Mouse (Mus musculus): ENCODE measurements around the gene Exoc3l. TPM values are rescaled to one million over a fixed set of nuclear protein-coding genes. Genes with fewer than 3 reads are reported as not detected.

Gene Exoc3l
- polyA plus RNA-seq, 1 experiment from 2014 or later: 10.5 TPM

DNA sequence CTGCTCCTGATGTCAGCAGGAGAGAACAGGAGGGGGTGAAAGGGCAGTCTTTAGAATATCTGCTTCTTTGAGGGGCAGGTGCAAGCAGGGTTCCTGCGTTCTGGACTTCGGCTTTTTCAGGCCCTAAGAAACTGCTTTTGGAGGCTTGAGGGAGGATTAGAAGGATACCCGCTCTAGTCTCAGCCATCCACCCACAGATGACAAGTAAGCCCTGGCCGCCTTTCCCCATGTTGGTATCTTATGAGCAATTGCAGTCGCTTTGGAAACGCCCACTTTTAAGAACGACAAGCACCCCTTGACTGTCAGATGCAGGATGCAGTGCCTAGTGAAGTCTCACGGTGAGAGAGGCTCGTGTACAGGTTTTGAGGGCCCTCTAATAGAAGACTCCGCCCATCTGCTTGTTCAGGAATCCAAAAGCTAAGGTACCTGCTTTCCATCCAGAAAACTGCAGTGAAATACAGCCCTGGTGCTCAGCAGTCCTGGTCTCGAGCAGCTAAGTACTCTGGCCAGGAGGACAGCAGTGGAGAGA is 22.8 kb upstream of the Exoc3l start:
- Histone ChIP-seq H3K4me1 (ENCODE audit: control insufficient read depth, insufficient read depth, low read length) (no peaks in the 10 kb centered on the region), H3K9ac (ENCODE audit: low read depth, low read length) (no peak overlapping the region), H3K27me3 (ENCODE audit: control insufficient read depth, insufficient read depth, low read depth, low read length) (no peaks in the 10 kb centered on the region), H3K4me2 (ENCODE audit: low read length) (no peak overlapping the region), H3K9me3 (replicated peaks; ENCODE audit: control insufficient read depth, low read length, poor library complexity, severe bottlenecking) (no peaks in the 10 kb centered on the region), H3K27ac (ENCODE audit: low read length) (no peak overlapping the region), H3K4me3 (ENCODE audit: low read depth, low read length) (no peak overlapping the region), H3K36me3 (ENCODE audit: control insufficient read depth, insufficient read depth, low read length) (peaks cover 15% of the 10 kb centered on the region)
- 84% methylated on average over 11 of the region's 11 CpGs for WGBS
- no peak for ATAC-seq

GRCm38 (mm10) chr8:105317941-105318340 is 22.0 kb upstream of the Exoc3l start:
- Histone ChIP-seq H3K9me3 (replicated peaks; ENCODE audit: control insufficient read depth, low read length, poor library complexity, severe bottlenecking) (no peaks in the 10 kb centered on the region), H3K36me3 (ENCODE audit: control insufficient read depth, insufficient read depth, low read length) (peaks cover 15% of the 10 kb centered on the region), H3K4me2 (ENCODE audit: low read length) (no peak overlapping the region), H3K4me3 (ENCODE audit: low read depth, low read length) (no peak overlapping the region), H3K27ac (ENCODE audit: low read length) (no peak overlapping the region), H3K27me3 (ENCODE audit: control insufficient read depth, insufficient read depth, low read depth, low read length) (no peaks in the 10 kb centered on the region), H3K4me1 (ENCODE audit: control insufficient read depth, insufficient read depth, low read length) (no peaks in the 10 kb centered on the region), H3K9ac (ENCODE audit: low read depth, low read length) (no peak overlapping the region)
- no peak for ATAC-seq
- 96% methylated on average over 4 of the region's 4 CpGs for WGBS

- Histone ChIP-seq H3K4me2 (ENCODE audit: low read length) (no peak overlapping the region), H3K27ac (ENCODE audit: low read length) (no peak overlapping the region), H3K4me1 (ENCODE audit: control insufficient read depth, insufficient read depth, low read length) (no peaks in the 10 kb centered on the region), H3K9ac (ENCODE audit: low read depth, low read length) (no peak overlapping the region), H3K4me3 (ENCODE audit: low read depth, low read length) (no peak overlapping the region), H3K36me3 (ENCODE audit: control insufficient read depth, insufficient read depth, low read length) (peaks cover 20% of the 10 kb centered on the region), H3K27me3 (ENCODE audit: control insufficient read depth, insufficient read depth, low read depth, low read length) (no peaks in the 10 kb centered on the region), H3K9me3 (replicated peaks; ENCODE audit: control insufficient read depth, low read length, poor library complexity, severe bottlenecking) (no peaks in the 10 kb centered on the region)
- ATAC-seq: no peak
- WGBS: 94% methylated on average over 18 of the region's 18 CpGs
These were observed 19.3 kb upstream of the Exoc3l start for GRCm38 (mm10) chr8:105315073-105315769.

DNA sequence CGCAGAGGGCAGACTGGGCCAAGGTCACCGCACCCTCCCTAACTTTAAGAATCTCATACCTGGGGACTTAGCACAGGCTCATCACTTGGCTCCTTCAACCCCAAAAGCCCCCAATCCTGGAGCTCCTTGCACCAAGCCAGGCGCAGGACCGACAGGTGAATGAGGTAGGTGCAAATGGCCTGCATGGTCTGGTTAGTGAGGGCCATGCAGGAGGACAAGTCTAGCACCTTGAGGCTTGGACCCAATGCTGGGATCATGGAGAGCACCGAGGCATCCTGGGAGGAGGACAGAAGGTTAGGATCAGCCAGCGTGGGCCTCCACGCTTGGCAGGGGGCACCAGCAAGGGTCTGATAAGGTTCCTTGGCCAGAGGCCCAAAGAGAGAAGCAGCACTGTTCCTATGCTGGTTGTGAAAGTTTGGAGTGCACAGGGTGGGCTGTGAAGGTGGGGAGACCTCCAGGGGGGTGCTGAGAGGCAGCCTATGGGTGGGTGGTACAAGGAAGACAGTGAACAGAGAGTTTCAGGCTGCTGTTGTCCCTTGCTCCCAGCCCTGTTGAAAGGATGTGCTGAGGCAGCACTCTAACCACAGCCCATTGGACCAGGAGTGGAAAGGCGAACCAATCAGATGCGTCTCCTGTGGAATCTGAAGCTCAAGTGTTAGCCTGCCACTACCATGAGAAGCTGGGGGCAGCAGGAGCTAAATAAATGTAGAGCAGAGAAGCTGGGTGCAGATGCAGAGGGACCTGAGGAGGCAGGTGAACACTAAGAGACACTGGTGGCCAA is 17.9 kb upstream of the Exoc3l start:
- Histone ChIP-seq H3K4me1 (ENCODE audit: control insufficient read depth, insufficient read depth, low read length) (no peaks in the 10 kb centered on the region), H3K27ac (ENCODE audit: low read length) (no peak overlapping the region), H3K9me3 (replicated peaks; ENCODE audit: control insufficient read depth, low read length, poor library complexity, severe bottlenecking) (no peaks in the 10 kb centered on the region), H3K4me2 (ENCODE audit: low read length) (no peak overlapping the region), H3K36me3 (ENCODE audit: control insufficient read depth, insufficient read depth, low read length) (peaks cover 22% of the 10 kb centered on the region), H3K9ac (ENCODE audit: low read depth, low read length) (no peak overlapping the region), H3K27me3 (ENCODE audit: control insufficient read depth, insufficient read depth, low read depth, low read length) (no peaks in the 10 kb centered on the region), H3K4me3 (ENCODE audit: low read depth, low read length) (no peak overlapping the region)
- 85% methylated on average over 9 of the region's 9 CpGs for WGBS
- ATAC-seq: no peak

GRCm38 (mm10) chr8:105312891-105313481 is 17.1 kb upstream of the Exoc3l start:
- Histone ChIP-seq H3K4me2 (ENCODE audit: low read length) (no peak overlapping the region), H3K27ac (ENCODE audit: low read length) (no peak overlapping the region), H3K4me1 (ENCODE audit: control insufficient read depth, insufficient read depth, low read length) (no peaks in the 10 kb centered on the region), H3K9me3 (replicated peaks; ENCODE audit: control insufficient read depth, low read length, poor library complexity, severe bottlenecking) (no peaks in the 10 kb centered on the region), H3K36me3 (ENCODE audit: control insufficient read depth, insufficient read depth, low read length) (peaks cover 24% of the 10 kb centered on the region), H3K9ac (ENCODE audit: low read depth, low read length) (no peak overlapping the region), H3K4me3 (ENCODE audit: low read depth, low read length) (no peak overlapping the region), H3K27me3 (ENCODE audit: control insufficient read depth, insufficient read depth, low read depth, low read length) (no peaks in the 10 kb centered on the region)
- ATAC-seq: no peak
- 93% methylated on average over 8 of the region's 8 CpGs for WGBS

- Histone ChIP-seq H3K4me2 (ENCODE audit: low read length) (no peak overlapping the region), H3K9me3 (replicated peaks; ENCODE audit: control insufficient read depth, low read length, poor library complexity, severe bottlenecking) (no peaks in the 10 kb centered on the region), H3K27ac (ENCODE audit: low read length) (no peak overlapping the region), H3K4me1 (ENCODE audit: control insufficient read depth, insufficient read depth, low read length) (no peaks in the 10 kb centered on the region), H3K4me3 (ENCODE audit: low read depth, low read length) (no peak overlapping the region), H3K27me3 (ENCODE audit: control insufficient read depth, insufficient read depth, low read depth, low read length) (no peaks in the 10 kb centered on the region), H3K36me3 (ENCODE audit: control insufficient read depth, insufficient read depth, low read length) (peaks cover 34% of the 10 kb centered on the region), H3K9ac (ENCODE audit: low read depth, low read length) (no peak overlapping the region)
- WGBS: 83% methylated on average over 1 of the region's 1 CpGs
- no peak for ATAC-seq
These were observed 15.8 kb upstream of the Exoc3l start for GRCm38 (mm10) chr8:105311718-105312117.

DNA sequence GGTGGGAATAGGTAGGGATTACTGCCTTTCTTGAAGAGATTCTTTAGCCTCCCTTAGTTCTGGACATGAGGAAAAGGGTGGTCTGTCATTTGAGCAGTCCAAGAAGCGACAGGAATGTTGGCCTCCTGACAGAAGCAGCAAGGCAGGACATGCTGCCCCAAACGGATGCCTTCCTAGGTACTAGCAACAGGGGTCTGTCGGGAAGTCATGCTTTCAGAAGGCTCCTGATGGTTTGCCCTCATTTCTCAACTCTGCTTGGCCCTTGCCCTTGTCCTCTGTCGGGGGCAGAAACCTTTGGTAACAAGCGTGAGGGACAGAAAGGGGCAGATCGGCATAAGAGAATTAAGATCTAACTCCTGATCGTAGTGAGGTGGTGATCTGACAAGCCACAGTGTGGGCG is 14.2 kb upstream of the Exoc3l start:
- Histone ChIP-seq H3K27ac (ENCODE audit: low read length) (no peak overlapping the region), H3K27me3 (ENCODE audit: control insufficient read depth, insufficient read depth, low read depth, low read length) (no peaks in the 10 kb centered on the region), H3K4me1 (ENCODE audit: control insufficient read depth, insufficient read depth, low read length) (peaks cover 10% of the 10 kb centered on the region), H3K4me2 (ENCODE audit: low read length) (no peak overlapping the region), H3K36me3 (ENCODE audit: control insufficient read depth, insufficient read depth, low read length) (peaks cover 30% of the 10 kb centered on the region), H3K9ac (ENCODE audit: low read depth, low read length) (no peak overlapping the region), H3K9me3 (replicated peaks; ENCODE audit: control insufficient read depth, low read length, poor library complexity, severe bottlenecking) (no peaks in the 10 kb centered on the region), H3K4me3 (ENCODE audit: low read depth, low read length) (no peak overlapping the region)
- no peak for ATAC-seq
- WGBS: 86% methylated on average over 8 of the region's 8 CpGs

- no peak overlapping the region for H3K4me3 ChIP-seq (ENCODE audit: low read depth, low read length)
- no peak overlapping the region for H3K4me2 ChIP-seq (ENCODE audit: low read length)
- H3K27ac ChIP-seq (ENCODE audit: low read length): no peak overlapping the region
- peaks cover 10% of the 10 kb centered on the region for H3K4me1 ChIP-seq (ENCODE audit: control insufficient read depth, insufficient read depth, low read length)
- H3K9ac ChIP-seq (ENCODE audit: low read depth, low read length): no peak overlapping the region
- WGBS: 82% methylated on average over 15 of the region's 15 CpGs
- H3K9me3 ChIP-seq (replicated peaks; ENCODE audit: control insufficient read depth, low read length, poor library complexity, severe bottlenecking): no peaks in the 10 kb centered on the region
- peaks cover 34% of the 10 kb centered on the region for H3K36me3 ChIP-seq (ENCODE audit: control insufficient read depth, insufficient read depth, low read length)
- ATAC-seq: no peak
- H3K27me3 ChIP-seq (ENCODE audit: control insufficient read depth, insufficient read depth, low read depth, low read length): no peaks in the 10 kb centered on the region
These were observed 13.4 kb upstream of the Exoc3l start for GRCm38 (mm10) chr8:105309142-105309847.
